ENCODE assay signal across 9 mouse cellular contexts in genomic region chr4:148804137-148804779, GRCm38 (mm10). TPM values are rescaled to one million over a fixed set of nuclear protein-coding genes. Genes with fewer than 3 reads are reported as not detected.
DNase-seq lines count a peak whose midpoint lies in the region; ATAC-seq and TF ChIP-seq lines count a peak whose summit lies in the region.
"Had no signal": no experiment of that assay in that cellular context is flagged by ENCODE, and none has a peak within 500 bp of the region (broad histone marks: within the 10 kb centered on the region; RNA-seq: fewer than 3 reads in every experiment).

Casz1 (plus strand) TSS chr4:148804429.

- TF ChIP-seq CTCF in C2C12 (IDR thresholded peaks at IDR 0.05; ENCODE audit: control insufficient read depth, insufficient read depth, insufficient read length): no peak

- ATAC-seq in forebrain, embryonic 13.5 days: peak; percentile 85
- ATAC-seq in heart, embryonic 16.5 days (replicated peaks; ENCODE audit: extremely low read depth, insufficient read depth, low FRiP score): peak; percentile 79
- 0 out of 2 replicates have a peak, but pooled peaks have one; percentile 43 for ATAC-seq in liver, embryonic 11.5 days (replicated peaks; ENCODE audit: low FRiP score)
- ATAC-seq in neural tube, embryonic 13.5 days (ENCODE audit: low read depth): peak; percentile 82

- WGBS in forebrain, embryonic 13.5 days: under 1% methylated on average over 68 of the region's 68 CpGs
- 0% methylated on average over 68 of the region's 68 CpGs for WGBS in heart, embryonic 16.5 days
- 1% methylated on average over 68 of the region's 68 CpGs for WGBS in liver, embryonic 11.5 days
- under 1% methylated on average over 68 of the region's 68 CpGs for WGBS in neural tube, embryonic 13.5 days

- no peaks in the 10 kb centered on the region for H3K79me3 ChIP-seq in C2C12 (ENCODE audit: low read depth)

- H3K4me1 ChIP-seq in brown adipose tissue, adult 24 weeks (ENCODE audit: control insufficient read depth, insufficient read depth, insufficient read length, low read length): peaks cover 2% of the 10 kb centered on the region; the same call in 1 of the 2 replicates
- peaks cover 44% of the 10 kb centered on the region for H3K4me1 ChIP-seq in forebrain, embryonic 13.5 days
- peaks cover 17% of the 10 kb centered on the region for H3K4me1 ChIP-seq in heart, embryonic 16.5 days (ENCODE audit: control insufficient read depth, insufficient read depth, low read length)
- peaks cover 8% of the 10 kb centered on the region for H3K4me1 ChIP-seq in liver, embryonic 11.5 days (replicated peaks; ENCODE audit: control insufficient read depth, insufficient read depth, low read length)
- peaks cover 59% of the 10 kb centered on the region for H3K4me1 ChIP-seq in neural tube, embryonic 13.5 days (replicated peaks)

- H3K4me2 ChIP-seq in forebrain, embryonic 13.5 days: peak within 1 kb of the TSS; percentile 99
- peak within 1 kb of the TSS; percentile 83 for H3K4me2 ChIP-seq in heart, embryonic 16.5 days (ENCODE audit: low read depth, low read length)
- peak within 1 kb of the TSS; percentile 85 for H3K4me2 ChIP-seq in liver, embryonic 11.5 days
- peak within 1 kb of the TSS; percentile 86 for H3K4me2 ChIP-seq in neural tube, embryonic 13.5 days

- H3K9ac ChIP-seq in forebrain, embryonic 13.5 days: peak within 1 kb of the TSS; percentile 60
- H3K9ac ChIP-seq in heart, embryonic 16.5 days (ENCODE audit: low read length): peak within 1 kb of the TSS; percentile 97
- H3K9ac ChIP-seq in liver, embryonic 11.5 days (ENCODE audit: low read depth, low read length): no peak within 1 kb of the TSS
- peak within 1 kb of the TSS; percentile 79 for H3K9ac ChIP-seq in neural tube, embryonic 13.5 days

- H3K79me2 ChIP-seq in C2C12 (ENCODE audit: control insufficient read depth, insufficient read depth): no peaks in the 10 kb centered on the region

- H3K27me3 ChIP-seq in C2C12 (ENCODE audit: control insufficient read depth, insufficient read depth, insufficient read length): peaks cover 35% of the 10 kb centered on the region
- peaks cover 73% of the 10 kb centered on the region for H3K27me3 ChIP-seq in forebrain, embryonic 13.5 days
- peaks cover 24% of the 10 kb centered on the region for H3K27me3 ChIP-seq in heart, embryonic 16.5 days (ENCODE audit: control insufficient read depth, insufficient read depth, low read length)
- peaks cover 90% of the 10 kb centered on the region for H3K27me3 ChIP-seq in liver, embryonic 11.5 days (replicated peaks; ENCODE audit: control insufficient read depth, insufficient read depth, low read length)
- H3K27me3 ChIP-seq in neural tube, embryonic 13.5 days: peaks cover 82% of the 10 kb centered on the region

- H3K27ac ChIP-seq in brown adipose tissue, adult 24 weeks (replicated peaks; ENCODE audit: low read depth, low read length): no peak within 1 kb of the TSS
- H3K27ac ChIP-seq in forebrain, embryonic 13.5 days: no peak within 1 kb of the TSS
- H3K27ac ChIP-seq in heart, embryonic 16.5 days (ENCODE audit: low read length): peak within 1 kb of the TSS; percentile 99
- H3K27ac ChIP-seq in liver, embryonic 11.5 days (ENCODE audit: low read depth, low read length): no peak within 1 kb of the TSS
- H3K27ac ChIP-seq in neural tube, embryonic 13.5 days (replicated peaks): peak within 1 kb of the TSS; percentile 84

- H3K9me3 ChIP-seq in forebrain, embryonic 13.5 days (replicated peaks): no peaks in the 10 kb centered on the region
- H3K9me3 ChIP-seq in heart, embryonic 16.5 days (replicated peaks; ENCODE audit: control insufficient read depth, low read length): no peaks in the 10 kb centered on the region
- H3K9me3 ChIP-seq in liver, embryonic 11.5 days (ENCODE audit: control insufficient read depth, low read length): no peaks in the 10 kb centered on the region
- H3K9me3 ChIP-seq in neural tube, embryonic 13.5 days: no peaks in the 10 kb centered on the region

- peak; percentile 91 to 94 for DNase-seq in kidney, postnatal 25 days
- peak; percentile 82 for DNase-seq in liver, embryonic 11.5 days (ENCODE audit: low spot score)
- peak; percentile 82 for DNase-seq in urinary bladder, postnatal 10 days (ENCODE audit: low spot score)

- H3ac ChIP-seq in C2C12 (ENCODE audit: control insufficient read depth, insufficient read length, low read depth): peak within 1 kb of the TSS; percentile 45

- peak within 1 kb of the TSS; percentile 29 for H3K4me3 ChIP-seq in C2C12 (ENCODE audit: insufficient read depth, poor library complexity, severe bottlenecking)
- H3K4me3 ChIP-seq in brown adipose tissue, adult 24 weeks (ENCODE audit: insufficient read depth, low read depth, low read length): peak within 1 kb of the TSS; percentile 83
- H3K4me3 ChIP-seq in forebrain, embryonic 13.5 days: peak within 1 kb of the TSS; percentile 58
- H3K4me3 ChIP-seq in heart, embryonic 16.5 days (ENCODE audit: low read length): peak within 1 kb of the TSS; percentile 89
- peak within 1 kb of the TSS; percentile 55 for H3K4me3 ChIP-seq in liver, embryonic 11.5 days (ENCODE audit: low read depth, low read length)
- peak within 1 kb of the TSS; percentile 55 for H3K4me3 ChIP-seq in neural tube, embryonic 13.5 days

- H3K36me3 ChIP-seq in C2C12 (ENCODE audit: control insufficient read depth, insufficient read depth): no peaks in the 10 kb centered on the region
- no peaks in the 10 kb centered on the region for H3K36me3 ChIP-seq in forebrain, embryonic 13.5 days (ENCODE audit: poor library complexity, severe bottlenecking)
- no peaks in the 10 kb centered on the region for H3K36me3 ChIP-seq in heart, embryonic 16.5 days (ENCODE audit: control insufficient read depth, insufficient read depth)
- no peaks in the 10 kb centered on the region for H3K36me3 ChIP-seq in liver, embryonic 11.5 days (ENCODE audit: control insufficient read depth, insufficient read depth, low read length)
- no peaks in the 10 kb centered on the region for H3K36me3 ChIP-seq in neural tube, embryonic 13.5 days
- H3K36me3 ChIP-seq: G1E had no signal

TF ChIP-seq in C2C12, 6 proteins besides CTCF, POLR2A, EP300 and RAD21:
- TF ChIP-seq MYOG (IDR thresholded peaks at IDR 0.05; ENCODE audit: control insufficient read depth, extremely low read depth, insufficient read length) (no peak), USF1 (IDR thresholded peaks at IDR 0.05; ENCODE audit: low read depth) (no peak), CEBPB (IDR thresholded peaks at IDR 0.05; ENCODE audit: low read depth) (no peak), FOSL1 (IDR thresholded peaks at IDR 0.05; ENCODE audit: insufficient read depth, low read length, poor library complexity, severe bottlenecking) (no peak), MYOD1 (IDR thresholded peaks at IDR 0.05; ENCODE audit: control insufficient read depth, insufficient read length, low read depth) (no peak), MAX (IDR thresholded peaks at IDR 0.05) (no peak)
TF ChIP-seq in C2C12: peak in this region for 0.

RNA-seq across cellular contexts. Expression of gene Casz1, which starts in this region (rescaled TPM):
- polyA plus RNA-seq in C2C12 (2012; fragmentation: generic; extraction: Trizol): 0.07 TPM
- 1.3 and 1.4 TPM in 2 replicates for polyA plus RNA-seq in brown adipose tissue, adult 24 weeks (2012; ENCODE audit: insufficient read depth, insufficient read length, missing spikeins)
- polyA plus RNA-seq in forebrain, embryonic 13.5 days (2015; fragmentation: Nextera tagmentation; extraction: Ambion mirVana): 1.3 and 1.9 TPM in 2 replicates
- polyA plus RNA-seq in heart, embryonic 16.5 days (2015; fragmentation: Nextera tagmentation; extraction: Ambion mirVana): 22.4 and 25.7 TPM in 2 replicates
- polyA plus RNA-seq in liver, embryonic 11.5 days (2014; fragmentation: Nextera tagmentation; extraction: Ambion mirVana): 0.56 and 1.0 TPM in 2 replicates
- polyA plus RNA-seq in neural tube, embryonic 13.5 days (2015; fragmentation: Nextera tagmentation; extraction: Ambion mirVana): 16.2 and 17.3 TPM in 2 replicates

Comparison
In these comparisons a context has a peak if more than half of its experiments do, and no peak if none do; other contexts are left out.
1. H3K4me3 ChIP-seq: peak in every context shown above with its lines; median percentile 89 in heart, embryonic 16.5 days; 83 in brown adipose tissue, adult 24 weeks; 58 in forebrain, embryonic 13.5 days; 55 in liver, embryonic 11.5 days; 55 in neural tube, embryonic 13.5 days; 29 in C2C12.
2. H3K27ac ChIP-seq: peak in heart, embryonic 16.5 days (single experiment) and neural tube, embryonic 13.5 days (single experiment); none in brown adipose tissue, adult 24 weeks (single experiment), forebrain, embryonic 13.5 days (single experiment) and liver, embryonic 11.5 days (single experiment).
3. Peak in every context shown above with its lines, with median percentiles within 50 percentile points of each other: ATAC-seq, H3K4me2 ChIP-seq and DNase-seq.